Mouse (Mus musculus): ENCODE measurements at regions not wholly inside any gene's neighbourhood (a gene's known extent, or its start where the extent isn't known, plus 50 kb on each side); places are given as distances from the start of the nearest gene placed in this dataset.

DNA sequence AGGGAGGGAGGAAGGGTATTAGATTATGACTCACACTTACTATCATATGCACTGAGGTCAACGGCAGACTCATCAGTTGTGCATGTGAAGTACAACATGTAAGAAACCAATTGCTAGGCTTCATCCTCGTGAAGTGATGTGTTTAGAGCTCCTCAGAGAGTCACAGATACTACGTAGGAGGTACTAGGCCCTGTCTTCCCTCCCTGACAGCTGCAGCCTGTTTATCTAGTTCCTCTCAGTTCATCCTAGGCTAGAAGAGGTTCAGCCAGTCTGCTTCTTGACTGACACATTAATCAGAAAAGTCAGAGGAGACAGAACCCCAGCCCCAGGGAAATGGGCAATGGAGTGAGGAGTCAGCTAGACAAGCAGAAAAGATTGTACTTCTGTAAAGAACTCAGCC lies 180.1 kb upstream of the Eya4 start:
- no peak for TF ChIP-seq CTCF (IDR thresholded peaks at IDR 0.05; ENCODE audit: low read depth, low read length)
- no peak for TF ChIP-seq POLR2A (IDR thresholded peaks at IDR 0.05; ENCODE audit: insufficient read depth, low read length)
- no peak for TF ChIP-seq EP300 (IDR thresholded peaks at IDR 0.05; ENCODE audit: insufficient read depth, low read depth, low read length)

Data from ES-Bruce4 (cell line).